Mouse (Mus musculus): ENCODE results near the gene Prr14l.

DNA sequence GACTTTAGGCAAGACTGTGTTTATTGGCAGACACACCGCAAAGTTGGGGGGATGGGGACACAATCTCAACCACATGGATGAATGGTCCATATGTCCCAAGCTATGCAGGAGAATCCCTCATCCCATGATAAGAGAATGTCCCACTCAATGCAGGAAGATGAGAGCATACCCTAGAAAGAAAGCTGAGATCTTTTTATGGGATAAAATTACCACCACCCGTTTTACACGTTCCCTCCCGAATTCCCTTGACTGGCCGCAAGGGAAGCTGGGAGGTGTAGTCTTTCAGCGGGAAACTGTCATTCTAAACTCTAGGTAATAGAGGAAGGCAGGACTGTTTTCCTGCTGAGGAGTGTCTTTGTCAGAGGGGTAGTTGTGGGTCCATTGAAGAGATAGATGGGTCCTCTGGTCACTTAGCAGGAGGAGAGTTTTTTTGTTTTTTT, 3.7 kb upstream of the Prr14l start:
- TF ChIP-seq CTCF (IDR thresholded peaks at IDR 0.05; ENCODE audit: borderline replicate concordance, insufficient read depth, low read length) (no peak), POLR2A (IDR thresholded peaks at IDR 0.05; ENCODE audit: low read depth, low read length) (peak; percentile 70; the same call in 1 of the 2 replicates)

Data from embryonic fibroblast, embryonic 13.5 days (primary cell).